Comparison of ENCODE assay signal across 11 mouse cellular contexts in the genomic region with DNA sequence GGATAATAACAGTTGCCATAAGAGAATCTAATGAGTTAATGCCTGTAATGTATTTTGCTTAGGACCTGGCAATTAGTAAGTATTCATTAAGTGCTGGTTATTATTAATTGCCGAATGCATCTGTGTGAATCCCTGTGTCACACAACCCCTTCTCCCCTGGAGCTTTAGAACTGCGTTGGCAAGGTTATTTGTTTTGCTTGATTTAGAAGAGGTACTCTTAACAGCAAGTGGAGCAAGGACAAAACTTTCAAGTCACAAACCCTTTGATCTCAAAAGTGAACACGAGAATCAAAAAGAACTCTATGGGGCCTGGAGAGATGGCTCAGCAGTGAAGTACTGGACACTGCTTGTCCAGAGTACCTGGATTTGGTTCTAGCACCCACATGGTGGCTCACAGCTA. TPM values are rescaled to one million over a fixed set of nuclear protein-coding genes. Genes with fewer than 3 reads are reported as not detected.
A peak's percentile ranks its signal among the peaks of the same experiment; 100 is the strongest.
DNase-seq lines count a peak whose midpoint lies in the region; ATAC-seq and TF ChIP-seq lines count a peak whose summit lies in the region.
"Had no signal": no experiment of that assay in that cellular context is flagged by ENCODE, and none has a peak within 500 bp of the region (broad histone marks: within the 10 kb centered on the region; RNA-seq: fewer than 3 reads in every experiment).

No protein-coding gene starts in this region.

- H3K27me3 ChIP-seq in kidney, postnatal 0 days (ENCODE audit: insufficient read depth, low read length): no peaks in the 10 kb centered on the region
- no peaks in the 10 kb centered on the region for H3K27me3 ChIP-seq in hindbrain, embryonic 16.5 days (replicated peaks; ENCODE audit: control insufficient read depth, insufficient read depth, low read length)
- H3K27me3 ChIP-seq: Patski had no signal

- peak overlapping the region; percentile 56; the same call in 1 of the 2 replicates for H3K4me2 ChIP-seq in kidney, postnatal 0 days (ENCODE audit: low read length)
- peak overlapping the region; percentile 73 for H3K4me2 ChIP-seq in hindbrain, embryonic 16.5 days (ENCODE audit: low read length)

- no peak overlapping the region for H3K9ac ChIP-seq in kidney, postnatal 0 days (ENCODE audit: low read depth, low read length)
- H3K9ac ChIP-seq in hindbrain, embryonic 16.5 days (ENCODE audit: low read depth, low read length): no peak overlapping the region

- DNase-seq in cerebellum, adult 8-10 months: peak; percentile 7
- DNase-seq in cerebellum, postnatal 14 days: no peak
- DNase-seq in kidney, postnatal 0 days (ENCODE audit: low spot score): no peak
- DNase-seq in kidney, postnatal 14 days: no peak
- peak; percentile 14 for DNase-seq in naive thymus-derived CD4-positive, alpha-beta T cell, adult 2 months (ENCODE audit: low read depth)
- DNase-seq in right cerebral cortex, postnatal 10 days (ENCODE audit: low spot score in 2 of 2): no peak
- no peak for DNase-seq in embryo, embryonic 9.5 days (ENCODE audit: extremely low spot score)
- DNase-seq: gastrocnemius, postnatal 25 days; layer of hippocampus, adult 9-11 months had no signal

- H3K9me3 ChIP-seq in kidney, postnatal 0 days (replicated peaks; ENCODE audit: low read length): no peaks in the 10 kb centered on the region
- H3K9me3 ChIP-seq in hindbrain, embryonic 16.5 days (ENCODE audit: control insufficient read depth, low read length): no peaks in the 10 kb centered on the region

- H3K27ac ChIP-seq in kidney, postnatal 0 days: peak overlapping the region; percentile 86; the same call in 1 of the 2 replicates
- no peak overlapping the region for H3K27ac ChIP-seq in hindbrain, embryonic 16.5 days (ENCODE audit: low read depth, low read length)

- no peaks in the 10 kb centered on the region for H3K36me3 ChIP-seq in kidney, postnatal 0 days (ENCODE audit: insufficient read depth, low read length)
- no peaks in the 10 kb centered on the region for H3K36me3 ChIP-seq in hindbrain, embryonic 16.5 days (ENCODE audit: control insufficient read depth, insufficient read depth, low read length)

- peaks cover 10% of the 10 kb centered on the region; the same call in 1 of the 2 replicates for H3K4me1 ChIP-seq in kidney, postnatal 0 days (replicated peaks; ENCODE audit: insufficient read depth, low read length)
- H3K4me1 ChIP-seq in hindbrain, embryonic 16.5 days (ENCODE audit: control insufficient read depth, insufficient read depth, low read depth, low read length): peaks cover 15% of the 10 kb centered on the region

- no peak for ATAC-seq in kidney, postnatal 0 days (replicated peaks; ENCODE audit: low FRiP score, low read depth)
- ATAC-seq in hindbrain, embryonic 16.5 days: no peak

- TF ChIP-seq CTCF in kidney, postnatal 0 days (IDR thresholded peaks at IDR 0.05; ENCODE audit: low read depth): no peak

- WGBS in kidney, postnatal 0 days: 65% methylated on average over 3 of the region's 3 CpGs
- WGBS in hindbrain, embryonic 16.5 days: 69% methylated on average over 3 of the region's 3 CpGs

- H3K4me3 ChIP-seq in kidney, postnatal 0 days (replicated peaks; ENCODE audit: low read depth, low read length): 0 out of 2 replicates have a peak overlapping the region, but pooled peaks have one; percentile 42
- H3K4me3 ChIP-seq in hindbrain, embryonic 16.5 days (ENCODE audit: low read length): no peak overlapping the region

RNA-seq across cellular contexts. Expression of a gene that starts 1.1 kb away (rescaled TPM):
- 131 and 134 TPM in 2 replicates for polyA plus RNA-seq in kidney, postnatal 0 days (2015; fragmentation: Nextera tagmentation; extraction: Ambion mirVana)
- 64.8 and 68.5 TPM in 2 replicates for polyA plus RNA-seq in hindbrain, embryonic 16.5 days (2015; fragmentation: Nextera tagmentation; extraction: Ambion mirVana)

RNA-seq across cellular contexts. Expression of a gene that starts 54.5 kb away (rescaled TPM):
- polyA plus RNA-seq in kidney, postnatal 0 days (2015; fragmentation: Nextera tagmentation; extraction: Ambion mirVana): 289 and 348 TPM in 2 replicates
- polyA plus RNA-seq in hindbrain, embryonic 16.5 days (2015; fragmentation: Nextera tagmentation; extraction: Ambion mirVana): 185 and 200 TPM in 2 replicates

RNA-seq across cellular contexts. Expression of a gene that starts 54.6 kb away (rescaled TPM):
- polyA plus RNA-seq in kidney, postnatal 0 days (2015; fragmentation: Nextera tagmentation; extraction: Ambion mirVana): 24.1 and 27.7 TPM in 2 replicates
- 35.4 and 37.1 TPM in 2 replicates for polyA plus RNA-seq in hindbrain, embryonic 16.5 days (2015; fragmentation: Nextera tagmentation; extraction: Ambion mirVana)

Comparison
In these comparisons a context has a peak if more than half of its experiments do, and no peak if none do; other contexts are left out.
1. DNase-seq: peak in cerebellum, adult 8-10 months (single experiment) and naive thymus-derived CD4-positive, alpha-beta T cell, adult 2 months (single experiment); none in cerebellum, postnatal 14 days (0 of 2), kidney, postnatal 0 days (single experiment), kidney, postnatal 14 days (single experiment), right cerebral cortex, postnatal 10 days (0 of 2) and embryo, embryonic 9.5 days (single experiment).